Mouse (Mus musculus) liver, postnatal 0 days (tissue): ENCODE data around the gene Ddr1. TPM values are rescaled to one million over a fixed set of nuclear protein-coding genes. Genes with fewer than 3 reads are reported as not detected.

ENCODE experiments used
- ATAC-seq: fragments of 200-750 bp; cut with Nextera tagmentation; 2 replicates; pipeline ENCODE4 v1.8.0; 2017; ENCODE audit warnings: mild to moderate bottlenecking, moderate library complexity
- DNase-seq: peaks from one replicate; pipeline ENCODE4 v3.0.0-alpha.2; 2016
- H3K27ac ChIP-seq: fragments of 300-500 bp; sonication (generic); 2 replicates; pipeline ENCODE4 v1.5.1; 2014; ENCODE audit warnings: antibody characterized with exemption, moderate library complexity, mild to moderate bottlenecking, low read depth
- H3K27me3 ChIP-seq: fragments of 300-500 bp; sonication (generic); 2 replicates; pipeline ENCODE4 v1.6.1; 2014; ENCODE audit warnings: low read length, control low read depth, mixed read lengths; ENCODE audit not compliant: insufficient read depth
- H3K36me3 ChIP-seq: fragments of 300-500 bp; sonication (generic); replicated peaks from 2 replicates; pipeline ENCODE4 v1.6.1; 2014; ENCODE audit warnings: mild to moderate bottlenecking, control low read depth, low read length, moderate library complexity, mixed read lengths; ENCODE audit not compliant: insufficient read depth
- H3K4me1 ChIP-seq: fragments of 300-500 bp; sonication (generic); 2 replicates; pipeline ENCODE4 v1.6.1; 2014; ENCODE audit warnings: antibody characterized with exemption, mild to moderate bottlenecking, control low read depth; ENCODE audit not compliant: insufficient read depth
- H3K4me2 ChIP-seq: fragments of 300-500 bp; sonication (generic); 2 replicates; pipeline ENCODE4 v1.6.1; 2014; ENCODE audit warnings: low read depth, mild to moderate bottlenecking, low read length, moderate library complexity, mixed read lengths
- H3K4me3 ChIP-seq: fragments of 300-500 bp; sonication (generic); 2 replicates; pipeline ENCODE4 v1.5.1; 2014; ENCODE audit warnings: low read depth, low read length
- H3K9ac ChIP-seq: fragments of 300-500 bp; sonication (generic); replicated peaks from 2 replicates; pipeline ENCODE4 v1.6.1; 2014; ENCODE audit warnings: mild to moderate bottlenecking, moderate library complexity
- H3K9me3 ChIP-seq: fragments of 300-500 bp; sonication (generic); 2 replicates; pipeline ENCODE4 v1.6.1; 2016; ENCODE audit warnings: mild to moderate bottlenecking, control low read depth, low read length, mixed read lengths
- CTCF ChIP-seq: sonication (generic); IDR thresholded peaks from 2 replicates; pipeline ENCODE4 v1.5.1; 2016; ENCODE audit warnings: antibody characterized with exemption, low read depth
- EP300 ChIP-seq: IDR thresholded peaks from 2 replicates; pipeline ENCODE4 v1.6.1; 2016; ENCODE audit warnings: antibody characterized with exemption, low read depth, mild to moderate bottlenecking
- WGBS: fragments of 180-500 bp; shearing (Covaris S2); extraction: QIAGEN DNeasy Blood & Tissue Kit; methylation state at CpG from one replicate; pipeline ENCODE4 v1.1.7; 2014; ENCODE audit not compliant: insufficient replicate concordance; 5-methylcytosine and 5-hydroxymethylcytosine counted together
- polyA plus RNA-seq: library from polyadenylated mRNA; unstranded; fragments of >200 nt; fragmentation: Nextera tagmentation; extraction: Ambion mirVana; gene quantifications from 2 replicates; pipeline ENCODE4 v1.2.1, GENCODE M21; 2015

Gene Ddr1
- polyA plus RNA-seq, 1 experiment from 2014 or later, result 2.3 TPM

- Histone ChIP-seq H3K4me1 (no peaks in the 10 kb centered on the region), H3K27me3 (0 out of 2 replicates have a peak, but pooled peaks cover 3% of the 10 kb centered on the region), H3K9me3 (no peaks in the 10 kb centered on the region), H3K27ac (no peak overlapping the region), H3K9ac (no peak overlapping the region), H3K36me3 (no peaks in the 10 kb centered on the region), H3K4me3 (no peak overlapping the region), H3K4me2 (0 out of 2 replicates have a peak overlapping the region, but pooled peaks have one; percentile 11)
- WGBS, result 26% methylated on average over 21 of the region's 21 CpGs
- peak; percentile 90 for DNase-seq
- TF ChIP-seq CTCF (peak; percentile 100), EP300 (no peak)
- peak; percentile 78 for ATAC-seq
These were observed 21.1 kb upstream of the Ddr1 start for GRCm38 (mm10) chr17:35725286-35726232.

- WGBS, result 58% methylated on average over 8 of the region's 8 CpGs
- Histone ChIP-seq H3K27ac (no peak overlapping the region), H3K4me1 (no peaks in the 10 kb centered on the region), H3K9ac (no peak overlapping the region), H3K4me2 (no peak overlapping the region), H3K4me3 (no peak overlapping the region), H3K36me3 (no peaks in the 10 kb centered on the region), H3K27me3 (0 out of 2 replicates have a peak, but pooled peaks cover 3% of the 10 kb centered on the region), H3K9me3 (no peaks in the 10 kb centered on the region)
- DNase-seq, result no peak
- ATAC-seq, result no peak
- no peak for TF ChIP-seq EP300
These were observed 17.3 kb upstream of the Ddr1 start for GRCm38 (mm10) chr17:35721676-35722075.

- TF ChIP-seq EP300, result no peak
- TF ChIP-seq CTCF, result no peak
- no peaks in the 10 kb centered on the region for H3K27me3 ChIP-seq
- 41% methylated on average over 11 of the region's 11 CpGs for WGBS
- no peak overlapping the region for H3K27ac ChIP-seq
- H3K9me3 ChIP-seq, result no peaks in the 10 kb centered on the region
- H3K4me3 ChIP-seq, result no peak overlapping the region
- DNase-seq, result no peak
- no peaks in the 10 kb centered on the region for H3K36me3 ChIP-seq
- H3K9ac ChIP-seq, result no peak overlapping the region
- ATAC-seq, result no peak
- no peak overlapping the region for H3K4me2 ChIP-seq
- no peaks in the 10 kb centered on the region for H3K4me1 ChIP-seq
These were observed 15.9 kb upstream of the Ddr1 start for GRCm38 (mm10) chr17:35720340-35720727.

- Histone ChIP-seq H3K4me1 (no peaks in the 10 kb centered on the region), H3K4me2 (no peak overlapping the region), H3K27me3 (no peaks in the 10 kb centered on the region), H3K9me3 (no peaks in the 10 kb centered on the region), H3K4me3 (no peak overlapping the region), H3K27ac (no peak overlapping the region), H3K9ac (no peak overlapping the region), H3K36me3 (no peaks in the 10 kb centered on the region)
- no peak for TF ChIP-seq EP300
- peak; percentile 21; the same call in 1 of the 2 replicates for TF ChIP-seq CTCF
- 63% methylated on average over 9 of the region's 9 CpGs for WGBS
- ATAC-seq (no peak), DNase-seq (no peak)
These were observed 15.4 kb upstream of the Ddr1 start for GRCm38 (mm10) chr17:35719616-35720339.

GRCm38 (mm10) chr17:35717080-35717479 lies 12.7 kb upstream of the Ddr1 start:
- H3K9me3 ChIP-seq, result no peaks in the 10 kb centered on the region
- no peak overlapping the region for H3K4me2 ChIP-seq
- no peak overlapping the region for H3K4me3 ChIP-seq
- no peak overlapping the region for H3K27ac ChIP-seq
- WGBS, result 73% methylated on average over 6 of the region's 6 CpGs
- H3K27me3 ChIP-seq, result no peaks in the 10 kb centered on the region
- no peaks in the 10 kb centered on the region for H3K4me1 ChIP-seq
- TF ChIP-seq CTCF (no peak), EP300 (no peak)
- ATAC-seq (no peak), DNase-seq (no peak)
- no peak overlapping the region for H3K9ac ChIP-seq
- no peaks in the 10 kb centered on the region for H3K36me3 ChIP-seq

- Histone ChIP-seq H3K27me3 (no peaks in the 10 kb centered on the region), H3K27ac (no peak overlapping the region), H3K36me3 (no peaks in the 10 kb centered on the region), H3K4me2 (no peak overlapping the region), H3K4me1 (0 out of 2 replicates have a peak, but pooled peaks cover 2% of the 10 kb centered on the region), H3K9ac (no peak overlapping the region), H3K9me3 (no peaks in the 10 kb centered on the region), H3K4me3 (no peak overlapping the region)
- DNase-seq (no peak), ATAC-seq (peak; percentile 55)
- TF ChIP-seq EP300 (no peak), CTCF (no peak)
- 59% methylated on average over 3 of the region's 3 CpGs for WGBS
These were observed 11.7 kb upstream of the Ddr1 start for GRCm38 (mm10) chr17:35716114-35716513.
